Mouse (Mus musculus): ENCODE data around the gene Lrp3. TPM values are rescaled to one million over a fixed set of nuclear protein-coding genes. Genes with fewer than 3 reads are reported as not detected.
"Not testable (repeated sequence)": the region's sequence is repeated elsewhere in the genome, so short reads cannot be mapped to it uniquely, and the experiment has no call there.

The Lrp3 gene
- polyA plus RNA-seq, 1 experiment: not detected

GRCm38 (mm10) chr7:35252041-35252558, 36.8 kb upstream of the Lrp3 start:
- no peaks in the 10 kb centered on the region for H3K79me2 ChIP-seq (ENCODE audit: control insufficient read depth, insufficient read depth)
- no peak overlapping the region for H3K4me3 ChIP-seq
- H3ac ChIP-seq (ENCODE audit: control insufficient read depth, insufficient read length): no peak overlapping the region
- no peaks in the 10 kb centered on the region for H3K36me3 ChIP-seq (ENCODE audit: control insufficient read depth, insufficient read depth)
- no peak for TF ChIP-seq POLR2A (IDR thresholded peaks at IDR 0.05; ENCODE audit: insufficient read length, low read depth)
- TF ChIP-seq TCF12 (IDR thresholded peaks at IDR 0.05; ENCODE audit: insufficient read depth, poor library complexity, severe bottlenecking): no peak
- no peak for TF ChIP-seq POLR2AphosphoS2 (IDR thresholded peaks at IDR 0.05; ENCODE audit: insufficient read length, low read depth)
- no peak for TF ChIP-seq E2F4 (IDR thresholded peaks at IDR 0.05; ENCODE audit: insufficient read depth)
- no peak for TF ChIP-seq CEBPB (IDR thresholded peaks at IDR 0.05; ENCODE audit: insufficient read depth, poor library complexity, severe bottlenecking)
- no peak for TF ChIP-seq SRF (IDR thresholded peaks at IDR 0.05; ENCODE audit: control insufficient read depth, insufficient read length, low read depth)
- no peak for TF ChIP-seq MYOD1 (IDR thresholded peaks at IDR 0.05; ENCODE audit: control insufficient read depth in 1 of 3, insufficient read length in 2 of 3, low read depth in 2 of 3)
- TF ChIP-seq TCF3 (IDR thresholded peaks at IDR 0.05; ENCODE audit: insufficient read length, low read depth): no peak
- no peak for TF ChIP-seq USF1 (IDR thresholded peaks at IDR 0.05; ENCODE audit: low read depth)
- no peak for TF ChIP-seq REST (IDR thresholded peaks at IDR 0.05; ENCODE audit: insufficient read depth, insufficient read length)
- TF ChIP-seq MYOG (IDR thresholded peaks at IDR 0.05; ENCODE audit: control insufficient read depth in 1 of 3, insufficient read depth in 1 of 3, insufficient read length in 2 of 3, low read depth in 2 of 3): no peak
- no peak for TF ChIP-seq MAX (IDR thresholded peaks at IDR 0.05; ENCODE audit: low read depth)
- H3K4me2 ChIP-seq (ENCODE audit: low read depth): peak overlapping the region; percentile 18
- peaks cover 12% of the 10 kb centered on the region for H3K27me3 ChIP-seq (ENCODE audit: control insufficient read depth, insufficient read depth, insufficient read length)

GRCm38 (mm10) chr7:35237935-35238334, 22.6 kb upstream of the Lrp3 start:
- H3K4me2 ChIP-seq (ENCODE audit: low read depth); H3K4me3 ChIP-seq; H3K79me2 ChIP-seq (ENCODE audit: control insufficient read depth, insufficient read depth); H3ac ChIP-seq (ENCODE audit: control insufficient read depth, insufficient read length); H3K36me3 ChIP-seq (ENCODE audit: control insufficient read depth, insufficient read depth); H3K27me3 ChIP-seq (ENCODE audit: control insufficient read depth, insufficient read depth, insufficient read length): not testable (repeated sequence)

- Histone ChIP-seq H3ac (ENCODE audit: control insufficient read depth, insufficient read length) (no peak overlapping the region), H3K79me2 (ENCODE audit: control insufficient read depth, insufficient read depth) (no peaks in the 10 kb centered on the region), H3K36me3 (ENCODE audit: control insufficient read depth, insufficient read depth) (no peaks in the 10 kb centered on the region), H3K4me3 (peak overlapping the region; percentile 49), H3K27me3 (ENCODE audit: control insufficient read depth, insufficient read depth, insufficient read length) (no peaks in the 10 kb centered on the region), H3K4me2 (ENCODE audit: low read depth) (peak overlapping the region; percentile 97)
- TF ChIP-seq USF1 (IDR thresholded peaks at IDR 0.05; ENCODE audit: low read depth): no peak
- TF ChIP-seq POLR2AphosphoS2 (IDR thresholded peaks at IDR 0.05; ENCODE audit: insufficient read length, low read depth): no peak
- no peak for TF ChIP-seq MAX (IDR thresholded peaks at IDR 0.05; ENCODE audit: low read depth)
- TF ChIP-seq POLR2A (IDR thresholded peaks at IDR 0.05; ENCODE audit: insufficient read length, low read depth): no peak
- TF ChIP-seq MYOD1 (IDR thresholded peaks at IDR 0.05; ENCODE audit: control insufficient read depth in 1 of 3, insufficient read length in 2 of 3, low read depth in 2 of 3): no peak
- no peak for TF ChIP-seq REST (IDR thresholded peaks at IDR 0.05; ENCODE audit: insufficient read depth, insufficient read length)
- no peak for TF ChIP-seq MYOG (IDR thresholded peaks at IDR 0.05; ENCODE audit: control insufficient read depth in 1 of 3, insufficient read depth in 1 of 3, insufficient read length in 2 of 3, low read depth in 2 of 3)
- TF ChIP-seq SRF (IDR thresholded peaks at IDR 0.05; ENCODE audit: control insufficient read depth, insufficient read length, low read depth): no peak
Observed at GRCm38 (mm10) chr7:35235308-35235707, 20.0 kb upstream of the Lrp3 start.

GRCm38 (mm10) chr7:35234361-35235245, 19.3 kb upstream of the Lrp3 start:
- no peaks in the 10 kb centered on the region for H3K79me2 ChIP-seq (ENCODE audit: control insufficient read depth, insufficient read depth)
- no peaks in the 10 kb centered on the region for H3K36me3 ChIP-seq (ENCODE audit: control insufficient read depth, insufficient read depth)
- peak overlapping the region; percentile 97 for H3K4me2 ChIP-seq (ENCODE audit: low read depth)
- no peaks in the 10 kb centered on the region for H3K27me3 ChIP-seq (ENCODE audit: control insufficient read depth, insufficient read depth, insufficient read length)
- H3ac ChIP-seq (ENCODE audit: control insufficient read depth, insufficient read length): no peak overlapping the region
- TF ChIP-seq TCF3 (IDR thresholded peaks at IDR 0.05; ENCODE audit: insufficient read length, low read depth) (no peak), POLR2A (IDR thresholded peaks at IDR 0.05; ENCODE audit: insufficient read length, low read depth) (peak; percentile 34), MYOG (IDR thresholded peaks at IDR 0.05; ENCODE audit: control insufficient read depth in 1 of 3, insufficient read depth in 1 of 3, insufficient read length in 2 of 3, low read depth in 2 of 3) (no peak), E2F4 (IDR thresholded peaks at IDR 0.05; ENCODE audit: insufficient read depth) (no peak), MYOD1 (IDR thresholded peaks at IDR 0.05; ENCODE audit: control insufficient read depth in 1 of 3, insufficient read length in 2 of 3, low read depth in 2 of 3) (no peak), REST (IDR thresholded peaks at IDR 0.05; ENCODE audit: insufficient read depth, insufficient read length) (no peak), TCF12 (IDR thresholded peaks at IDR 0.05; ENCODE audit: insufficient read depth, poor library complexity, severe bottlenecking) (no peak), SRF (IDR thresholded peaks at IDR 0.05; ENCODE audit: control insufficient read depth, insufficient read length, low read depth) (no peak), CEBPB (IDR thresholded peaks at IDR 0.05; ENCODE audit: insufficient read depth, poor library complexity, severe bottlenecking) (0 out of 2 replicates have a peak, but pooled peaks have one; percentile 22), MAX (IDR thresholded peaks at IDR 0.05; ENCODE audit: low read depth) (no peak)
- H3K4me3 ChIP-seq: peak overlapping the region; percentile 49

GRCm38 (mm10) chr7:35233861-35234260, 18.6 kb upstream of the Lrp3 start:
- H3K4me2 ChIP-seq (ENCODE audit: low read depth): peak overlapping the region; percentile 66
- peak overlapping the region; percentile 49 for H3K4me3 ChIP-seq
- H3K36me3 ChIP-seq (ENCODE audit: control insufficient read depth, insufficient read depth): no peaks in the 10 kb centered on the region
- H3ac ChIP-seq (ENCODE audit: control insufficient read depth, insufficient read length): no peak overlapping the region
- no peak for TF ChIP-seq TCF12 (IDR thresholded peaks at IDR 0.05; ENCODE audit: insufficient read depth, poor library complexity, severe bottlenecking)
- no peak for TF ChIP-seq USF1 (IDR thresholded peaks at IDR 0.05; ENCODE audit: low read depth)
- TF ChIP-seq CEBPB (IDR thresholded peaks at IDR 0.05; ENCODE audit: insufficient read depth, poor library complexity, severe bottlenecking): no peak
- TF ChIP-seq MYOD1 (IDR thresholded peaks at IDR 0.05; ENCODE audit: control insufficient read depth in 1 of 3, insufficient read length in 2 of 3, low read depth in 2 of 3): no peak
- TF ChIP-seq REST (IDR thresholded peaks at IDR 0.05; ENCODE audit: insufficient read depth, insufficient read length): no peak
- TF ChIP-seq TCF3 (IDR thresholded peaks at IDR 0.05; ENCODE audit: insufficient read length, low read depth): no peak
- no peak for TF ChIP-seq MAX (IDR thresholded peaks at IDR 0.05; ENCODE audit: low read depth)
- TF ChIP-seq SRF (IDR thresholded peaks at IDR 0.05; ENCODE audit: control insufficient read depth, insufficient read length, low read depth): no peak
- TF ChIP-seq POLR2AphosphoS2 (IDR thresholded peaks at IDR 0.05; ENCODE audit: insufficient read length, low read depth): no peak
- TF ChIP-seq MYOG (IDR thresholded peaks at IDR 0.05; ENCODE audit: control insufficient read depth in 1 of 3, insufficient read depth in 1 of 3, insufficient read length in 2 of 3, low read depth in 2 of 3): no peak
- no peak for TF ChIP-seq E2F4 (IDR thresholded peaks at IDR 0.05; ENCODE audit: insufficient read depth)
- no peak for TF ChIP-seq POLR2A (IDR thresholded peaks at IDR 0.05; ENCODE audit: insufficient read length, low read depth)
- no peaks in the 10 kb centered on the region for H3K27me3 ChIP-seq (ENCODE audit: control insufficient read depth, insufficient read depth, insufficient read length)
- no peaks in the 10 kb centered on the region for H3K79me2 ChIP-seq (ENCODE audit: control insufficient read depth, insufficient read depth)
